Mouse (Mus musculus) cerebellum, adult 8-10 months (tissue): ENCODE measurements at regions not wholly inside any gene's neighbourhood (a gene's known extent, or its start where the extent isn't known, plus 50 kb on each side); places are given as distances from the start of the nearest gene placed in this dataset.
A peak's percentile ranks its signal among the peaks of the same experiment; 100 is the strongest.

Experiments
- DNase-seq: peaks from one replicate; pipeline ENCODE4 v3.0.0; 2022

DNA sequence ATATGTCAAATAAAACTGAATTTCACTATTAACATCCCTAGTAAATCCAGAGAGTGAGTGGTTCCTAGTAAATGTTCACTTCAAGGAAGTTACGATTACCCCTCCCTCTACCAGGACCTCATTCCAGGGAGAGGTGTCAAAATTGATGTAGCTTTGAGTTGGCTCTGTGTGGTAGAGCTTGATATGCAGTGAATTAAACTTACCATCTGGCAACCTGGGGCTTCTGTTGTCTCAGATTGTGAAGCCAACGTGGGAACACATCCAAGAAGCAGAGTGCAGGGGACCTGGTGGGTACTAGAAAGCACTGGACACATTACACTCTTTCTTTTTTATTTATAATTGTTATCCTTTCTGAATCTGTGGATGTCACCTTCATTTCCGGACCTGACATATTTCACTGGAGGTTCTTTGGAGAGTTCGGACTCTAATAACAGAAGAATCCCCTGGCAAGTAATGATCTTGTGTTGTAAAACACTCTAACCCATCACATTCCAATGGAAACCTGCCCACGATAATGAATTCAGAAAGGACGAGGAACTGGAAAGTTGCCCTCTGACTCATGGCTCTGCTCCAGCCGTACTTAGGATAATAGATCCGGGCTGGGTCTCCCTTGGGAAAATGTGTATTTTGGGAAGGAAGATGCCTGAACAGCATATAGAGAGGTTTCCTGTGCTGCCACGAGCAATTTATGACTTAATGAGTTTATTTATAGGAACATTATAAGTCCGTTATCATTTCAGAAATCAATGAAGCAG is 295.8 kb downstream of the Plk2 start:
- DNase-seq, result peak; percentile 9

DNA sequence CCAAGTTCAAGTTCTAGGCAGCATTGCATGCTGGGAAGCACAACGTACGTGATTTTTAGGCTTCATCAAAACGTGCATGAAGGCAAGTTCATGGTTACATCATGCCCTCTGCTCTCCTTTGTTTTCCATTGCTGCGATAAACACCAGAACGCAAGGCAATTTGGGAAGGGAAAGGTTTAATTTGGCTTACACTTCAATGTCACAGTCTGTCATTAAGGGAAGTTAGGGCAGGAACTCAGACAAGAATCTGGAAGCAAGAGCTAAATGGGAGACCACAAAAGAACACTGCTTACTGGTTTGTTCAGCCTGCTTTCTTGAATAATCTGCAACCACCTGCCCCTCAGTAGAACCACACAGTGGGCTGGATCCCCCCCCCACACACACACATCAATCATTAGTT is 297.9 kb downstream of the Plk2 start:
- DNase-seq, result no peak

DNA sequence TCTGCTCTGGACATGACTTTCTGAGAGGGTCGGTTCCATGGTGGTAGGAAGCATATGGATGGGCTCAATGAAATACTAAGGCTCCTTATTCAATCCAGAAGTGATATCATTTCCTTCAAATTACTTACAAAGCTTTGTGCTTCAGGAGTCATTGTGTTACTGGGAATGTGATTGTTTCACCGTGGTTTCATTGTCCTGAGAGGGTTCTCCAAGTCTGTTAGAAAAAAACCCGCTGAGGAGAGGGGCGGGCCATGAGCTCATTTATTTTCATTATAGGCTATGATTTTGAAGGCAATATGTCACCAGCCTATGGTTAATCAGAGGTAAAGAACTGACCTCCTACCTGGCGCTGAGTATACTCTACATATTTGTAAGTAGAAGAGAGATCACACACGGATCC is 300.0 kb downstream of the Plk2 start:
- DNase-seq, result no peak

DNA sequence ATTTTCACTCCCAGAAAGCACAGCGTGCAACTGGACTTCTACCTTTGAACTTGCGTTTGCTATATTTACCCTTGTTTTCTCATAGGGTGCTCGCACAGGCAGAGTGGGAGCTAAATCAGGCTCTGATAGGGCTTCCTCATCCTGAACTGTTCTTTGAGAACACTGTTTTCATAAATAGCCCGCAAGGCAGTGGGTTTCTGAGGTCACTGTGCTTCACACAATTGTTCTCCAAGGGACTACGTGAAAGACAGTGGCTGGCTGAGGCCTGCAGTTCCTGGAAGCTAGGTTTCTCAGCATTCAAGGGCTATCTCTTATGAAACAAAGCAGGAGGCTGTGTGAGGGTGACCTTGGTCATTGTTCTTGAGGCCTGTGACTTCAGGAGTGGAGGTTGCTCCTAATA is 301.7 kb downstream of the Plk2 start:
- no peak for DNase-seq

DNA sequence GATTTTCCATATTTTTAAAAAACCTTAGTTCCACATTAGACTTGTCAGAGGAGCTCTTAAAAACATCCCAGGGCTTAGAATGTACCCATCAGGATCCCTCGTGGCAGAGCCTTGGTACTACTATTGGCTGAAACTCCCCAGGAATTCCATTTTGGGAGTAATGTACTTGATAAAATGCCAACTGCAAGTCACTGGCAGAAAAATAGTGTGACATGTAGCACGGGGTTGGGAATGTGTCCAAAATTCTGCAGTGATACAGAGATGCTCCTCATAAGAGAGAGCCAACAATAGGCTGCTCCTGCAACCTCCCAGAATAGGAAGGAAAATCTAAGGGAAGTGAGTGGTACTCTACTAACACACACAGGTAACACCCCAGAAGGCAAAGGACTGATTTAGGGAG is 309.4 kb downstream of the Plk2 start:
- DNase-seq, result peak; percentile 11

DNA sequence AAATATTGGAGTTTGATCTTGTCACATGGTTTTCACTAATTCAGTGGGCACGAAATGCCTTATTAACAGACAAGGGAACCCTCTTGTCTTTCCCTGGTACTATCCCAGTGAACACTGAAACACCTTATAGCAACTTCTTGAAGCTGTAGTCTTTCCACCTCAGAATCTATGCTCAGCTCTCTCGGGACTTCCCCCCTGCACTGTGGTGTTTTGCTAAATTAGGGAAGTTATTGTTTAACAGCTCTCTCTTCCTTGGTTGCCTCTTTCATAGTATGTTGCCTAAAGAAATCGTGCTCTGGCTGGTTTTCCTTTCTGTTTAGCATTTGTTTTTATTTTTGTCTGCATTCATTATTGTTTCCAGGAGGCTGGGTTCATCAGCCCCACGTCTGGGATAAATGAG is 316.0 kb downstream of the Plk2 start:
- DNase-seq, result no peak

DNA sequence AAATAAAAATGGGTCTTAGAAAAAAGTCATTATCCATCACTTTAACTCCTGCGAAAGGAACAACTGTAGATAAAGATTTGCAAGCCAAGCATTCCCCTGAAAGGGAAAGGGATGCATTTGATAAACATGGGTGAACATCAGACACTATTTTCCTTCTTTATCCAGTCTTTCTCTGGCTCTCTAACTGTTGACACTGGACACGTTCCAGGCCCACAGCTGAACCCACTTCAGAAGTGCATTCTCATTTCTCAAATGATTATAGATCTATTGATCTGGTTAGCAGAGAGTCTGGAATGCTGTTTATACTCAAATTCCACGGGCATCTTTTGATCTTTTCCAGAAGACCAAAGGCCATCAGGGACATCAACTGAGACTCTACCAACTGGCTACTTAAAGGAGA is 317.7 kb downstream of the Plk2 start:
- no peak for DNase-seq

DNA sequence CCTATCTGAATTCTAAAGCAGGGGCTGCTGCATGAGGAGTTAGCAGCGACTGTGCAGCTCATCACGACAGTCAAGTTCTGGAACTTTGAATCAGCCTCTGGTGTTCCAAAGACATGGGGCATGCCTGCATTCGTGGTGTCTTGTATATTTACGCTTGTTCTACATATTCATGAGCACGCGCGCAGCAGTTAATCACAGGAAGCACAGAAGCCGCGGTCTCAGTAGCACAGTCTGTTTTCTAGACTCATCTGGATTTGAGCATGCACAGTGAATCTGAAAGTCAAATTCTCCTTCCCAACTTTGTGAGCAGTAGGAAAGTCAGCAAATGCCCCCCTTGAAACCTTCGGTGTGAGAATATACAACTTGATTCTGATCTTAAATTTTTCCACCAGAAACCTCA is 327.3 kb downstream of the Plk2 start:
- no peak for DNase-seq

DNA sequence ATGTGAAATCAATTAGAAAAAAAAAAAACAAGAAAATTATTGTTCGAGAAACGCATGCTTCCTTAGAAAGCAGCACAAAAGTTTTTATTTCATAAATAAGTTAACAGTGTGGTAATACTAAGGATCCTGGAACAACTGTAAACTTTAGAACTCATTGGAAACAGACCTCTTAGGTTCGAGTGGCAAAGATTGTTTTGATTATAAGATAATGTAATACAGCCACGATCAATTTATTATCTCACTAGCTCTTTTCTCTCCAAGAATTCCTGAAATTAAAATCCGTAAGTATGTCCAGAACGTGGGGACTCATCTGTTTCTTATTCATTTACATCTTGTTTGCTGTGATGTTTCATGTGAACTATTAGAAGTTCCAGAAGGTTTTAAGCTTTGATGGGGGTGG is 327.9 kb downstream of the Plk2 start:
- DNase-seq, result no peak

DNA sequence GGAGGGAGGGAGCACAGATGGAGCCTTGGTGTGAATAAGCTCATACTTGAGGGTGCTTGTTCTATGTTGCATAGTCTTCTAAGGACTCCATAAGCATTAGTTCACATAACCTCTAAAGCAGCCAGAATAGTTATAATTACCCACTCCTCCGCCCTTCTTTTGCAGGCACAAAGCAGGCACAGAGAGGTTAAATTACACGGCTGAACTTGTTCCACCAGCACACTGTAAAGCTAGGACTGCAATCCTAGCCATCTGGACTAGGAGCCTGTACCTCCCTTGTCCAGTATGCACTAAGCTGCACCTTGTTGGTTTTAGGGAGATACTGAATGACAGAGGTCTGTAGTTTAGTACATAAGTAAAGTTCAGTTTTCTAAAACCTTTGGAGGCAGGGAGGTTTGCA is 330.0 kb downstream of the Plk2 start:
- no peak for DNase-seq

DNA sequence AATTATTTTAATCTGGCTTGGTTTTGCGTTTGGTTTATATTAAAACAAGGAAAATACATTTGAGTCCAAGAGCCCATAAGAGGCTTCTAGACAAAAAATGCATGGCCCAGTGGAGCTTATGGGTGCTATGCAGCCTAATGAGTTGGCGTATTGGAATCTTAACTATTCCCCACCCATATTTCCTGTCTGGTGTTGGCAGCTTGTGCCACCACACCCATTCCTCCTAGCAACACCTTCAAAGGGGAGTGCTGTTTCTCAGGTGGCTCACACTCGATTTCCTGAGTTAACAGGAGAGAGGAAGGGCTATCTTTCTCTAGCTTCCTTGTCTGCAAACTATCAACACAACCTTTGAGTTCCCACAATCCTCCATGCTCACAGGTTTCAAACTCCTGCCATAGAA is 331.0 kb downstream of the Plk2 start:
- DNase-seq, result no peak

DNA sequence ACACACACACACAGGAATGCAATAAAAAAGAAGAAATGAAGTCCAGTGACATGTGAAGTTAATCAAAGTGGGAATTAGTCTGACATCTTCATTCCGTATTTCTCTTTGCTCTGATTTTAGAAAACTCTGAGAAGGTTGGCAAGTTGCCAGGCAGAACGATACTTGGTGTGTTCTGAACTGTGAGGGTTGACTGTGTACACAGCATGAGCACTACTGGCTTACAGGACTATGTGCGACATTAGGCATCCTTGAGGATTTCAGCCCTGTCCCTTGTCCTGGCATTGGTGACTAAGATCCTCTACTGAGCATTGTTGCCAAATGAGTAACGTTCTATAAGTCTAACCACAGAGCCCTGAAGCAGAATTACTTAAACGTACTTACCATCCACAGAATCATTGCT is 340.7 kb downstream of the Plk2 start:
- DNase-seq, result no peak

DNA sequence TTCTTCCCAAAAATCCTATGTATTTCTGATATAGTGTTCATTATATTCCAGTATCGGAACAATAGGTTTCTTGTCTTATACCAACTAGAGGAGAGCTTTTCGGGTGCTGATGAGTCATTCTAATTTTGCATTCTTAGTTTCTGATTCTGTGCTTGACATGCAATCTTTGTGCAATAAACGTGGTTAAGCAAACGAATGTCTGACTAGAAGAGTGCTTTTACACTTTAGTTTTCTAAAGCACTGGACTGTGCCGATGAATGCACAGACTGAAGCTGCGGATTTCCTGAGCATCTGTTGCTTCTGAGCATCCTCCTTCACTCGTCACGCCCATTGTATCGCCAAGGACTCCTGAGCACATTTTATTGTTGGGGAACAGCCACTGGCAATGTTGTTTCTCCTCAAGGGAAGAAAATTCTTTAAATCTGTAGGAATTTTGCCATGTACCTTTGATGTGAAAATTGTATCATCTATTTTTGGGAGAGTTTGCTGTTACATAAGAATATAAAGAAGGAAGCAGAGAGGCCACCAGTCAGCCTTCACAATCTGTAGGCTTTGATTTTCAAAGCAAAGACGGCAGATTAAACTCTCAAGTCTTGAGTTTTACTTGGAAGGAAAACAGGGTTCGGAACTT is 346.8 kb downstream of the Plk2 start:
- no peak for DNase-seq

DNA sequence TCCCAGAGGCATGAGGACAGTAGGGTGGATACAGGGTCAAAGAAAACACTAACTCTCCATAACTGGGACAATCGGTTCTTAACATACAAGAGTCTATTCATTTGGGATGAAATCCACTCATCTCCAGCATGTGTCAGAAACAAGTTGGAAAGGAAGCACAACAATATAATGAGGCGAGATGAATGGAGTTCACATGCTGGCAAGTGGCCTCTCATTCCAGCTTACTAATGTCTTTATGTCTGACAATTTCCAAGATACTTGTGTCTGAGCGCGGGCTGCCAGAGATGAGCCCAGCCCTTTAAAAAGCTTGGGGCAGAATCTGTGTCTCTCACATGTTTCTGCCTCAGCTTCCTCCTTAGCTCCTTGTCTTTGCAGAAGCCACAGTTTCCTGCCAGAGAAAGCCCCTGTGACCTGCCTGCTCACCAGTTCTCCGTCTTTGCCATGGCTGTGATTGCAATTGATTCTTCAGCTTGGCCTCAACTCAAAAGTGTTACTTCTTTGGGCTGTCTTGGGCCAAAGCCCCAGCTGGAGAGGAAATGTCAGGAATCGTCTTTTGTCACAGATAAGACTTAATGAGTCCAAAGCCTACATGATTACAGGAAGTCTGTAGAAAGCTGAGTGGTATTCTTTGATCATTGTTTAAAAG is 352.5 kb downstream of the Plk2 start:
- no peak for DNase-seq

DNA sequence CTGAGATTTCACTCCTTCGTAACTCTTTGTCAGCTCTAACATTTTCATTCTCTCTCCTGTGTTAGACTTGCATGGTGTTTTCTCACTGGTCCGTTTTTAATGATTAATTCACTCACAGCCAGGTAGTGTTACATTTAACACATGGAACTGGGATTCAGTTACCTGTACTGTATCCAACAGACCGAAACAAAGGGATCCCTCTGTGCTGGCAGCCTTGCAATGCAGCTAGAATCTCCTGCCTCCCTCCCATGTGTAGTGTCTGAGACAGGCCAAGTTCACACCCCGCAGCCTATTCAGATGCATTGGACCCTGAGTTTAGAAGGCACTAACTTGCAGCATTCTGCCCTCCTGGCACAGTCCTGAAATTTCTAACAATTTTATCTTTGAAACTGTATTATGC is 357.9 kb downstream of the Plk2 start:
- DNase-seq, result no peak

DNA sequence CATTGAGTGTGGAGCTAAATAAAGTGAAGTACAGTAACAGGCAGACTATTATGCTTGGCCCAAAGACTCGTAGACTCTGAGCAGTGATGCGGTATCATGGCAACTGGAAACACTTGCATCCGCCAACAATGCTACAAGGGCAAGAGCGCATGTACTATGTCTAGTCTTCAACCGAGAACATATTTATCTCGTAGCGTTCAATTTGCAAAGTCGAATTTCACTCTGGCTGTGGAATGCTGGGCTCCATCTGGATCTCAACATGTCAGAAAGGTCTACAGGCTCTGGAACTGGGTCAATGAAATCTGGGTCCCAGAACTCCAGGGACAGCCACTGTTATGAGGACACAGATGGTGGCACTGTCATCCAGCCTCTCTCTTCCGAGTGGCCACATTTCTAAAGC is 359.7 kb downstream of the Plk2 start:
- peak; percentile 5 for DNase-seq

DNA sequence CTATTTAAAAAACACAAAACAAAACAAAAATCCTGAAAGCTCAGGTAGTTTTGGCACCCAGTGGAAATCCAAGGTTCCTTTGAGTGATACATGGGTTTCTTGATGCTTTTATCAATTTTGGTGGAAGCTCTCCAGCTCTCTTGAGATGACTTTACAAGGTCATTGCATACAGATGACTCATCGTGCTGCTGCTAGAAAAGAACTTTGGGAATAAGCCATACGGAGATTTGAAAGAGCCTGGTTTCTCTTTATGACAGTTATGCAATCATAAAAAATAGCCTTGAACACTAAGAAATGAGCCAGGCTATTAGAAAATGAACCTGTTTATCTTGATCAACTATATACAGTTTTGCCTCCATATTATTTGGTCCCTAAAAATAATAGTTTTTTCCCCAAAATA is 362.0 kb downstream of the Plk2 start:
- no peak for DNase-seq

DNA sequence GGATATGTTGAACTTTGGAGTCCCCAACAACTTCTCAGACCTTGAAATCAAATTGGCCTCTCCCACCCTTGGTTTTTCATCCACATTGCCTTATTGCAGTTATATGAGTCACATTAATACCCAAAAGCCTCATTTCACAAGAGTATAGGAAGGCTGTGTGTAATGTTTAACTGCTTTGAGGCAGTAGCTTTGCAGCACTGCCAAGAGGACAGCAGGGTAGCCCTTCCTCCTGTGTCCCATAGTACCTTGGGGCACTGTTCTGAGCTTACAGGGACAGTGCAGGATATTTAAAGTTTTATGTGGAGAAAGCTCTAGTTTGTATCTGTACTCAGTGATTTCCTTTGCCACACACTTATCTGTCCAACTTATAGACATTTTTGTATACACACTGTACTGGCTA is 374.4 kb downstream of the Plk2 start:
- DNase-seq, result no peak

DNA sequence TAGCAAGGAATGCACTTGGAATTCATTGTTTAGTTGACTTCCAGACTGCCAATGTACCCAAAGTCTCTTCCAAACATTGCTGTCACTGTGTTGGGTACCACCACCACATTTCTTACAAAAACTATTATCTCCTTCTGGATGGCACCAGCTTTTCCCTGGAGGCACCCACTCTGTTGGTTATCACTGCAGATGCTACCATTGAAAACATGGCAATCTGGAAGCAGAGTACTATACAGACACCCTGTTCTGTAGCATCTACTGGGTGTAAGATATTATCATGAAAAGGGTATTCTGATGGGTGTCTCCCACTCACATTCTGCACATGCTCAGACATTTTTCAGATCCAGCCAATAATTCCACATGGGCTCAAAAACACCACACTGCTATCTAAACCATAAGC is 380.4 kb downstream of the Plk2 start:
- DNase-seq, result no peak

DNA sequence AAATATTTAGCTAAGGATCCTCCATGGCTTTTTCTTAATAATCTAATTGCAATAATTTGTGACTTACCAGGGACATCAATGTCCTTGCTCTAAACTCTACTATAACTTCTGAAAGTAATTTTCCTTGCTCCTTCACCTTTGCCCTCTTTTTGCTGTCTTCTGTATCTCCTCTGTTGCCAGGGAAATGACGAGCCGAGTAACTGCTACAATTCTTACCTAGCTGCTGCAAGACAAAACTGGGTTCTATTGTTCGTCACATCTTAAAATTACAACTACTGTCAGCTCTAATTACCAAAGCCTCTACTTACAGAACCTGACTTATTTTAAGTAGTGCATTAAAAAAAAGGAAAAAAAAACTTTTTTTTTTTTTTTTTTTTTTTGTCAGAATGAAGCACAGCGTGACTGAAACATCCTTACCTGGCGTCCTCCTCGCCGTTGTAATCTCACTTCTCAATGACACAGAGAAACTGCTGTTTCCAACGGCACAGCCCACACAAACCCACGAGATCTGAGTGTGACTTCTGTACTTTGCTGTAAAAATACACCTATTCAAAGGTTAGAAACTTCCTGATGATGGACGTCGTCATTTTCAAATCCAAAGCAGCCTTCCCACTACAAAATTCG is 389.4 kb downstream of the Plk2 start:
- DNase-seq, result no peak

DNA sequence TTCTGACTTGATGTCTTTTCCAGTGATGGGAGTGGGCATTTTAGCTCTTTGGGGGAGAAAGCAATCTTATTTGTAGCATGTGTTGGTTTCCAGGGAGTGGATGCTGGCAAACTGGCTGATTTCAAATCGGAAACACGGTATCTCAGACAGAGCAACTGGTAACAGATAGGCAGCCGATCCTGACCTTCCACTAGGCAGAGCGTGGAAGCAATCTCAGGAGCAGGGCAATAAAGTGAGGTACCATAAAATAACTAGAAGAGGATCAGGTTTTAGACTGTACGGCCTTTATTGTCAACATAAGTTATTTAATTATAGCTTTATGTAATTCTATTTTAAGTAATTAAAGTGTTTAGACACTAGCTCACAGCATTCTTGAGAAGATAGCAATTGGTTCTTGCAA is 390.0 kb downstream of the Plk2 start:
- DNase-seq, result no peak

DNA sequence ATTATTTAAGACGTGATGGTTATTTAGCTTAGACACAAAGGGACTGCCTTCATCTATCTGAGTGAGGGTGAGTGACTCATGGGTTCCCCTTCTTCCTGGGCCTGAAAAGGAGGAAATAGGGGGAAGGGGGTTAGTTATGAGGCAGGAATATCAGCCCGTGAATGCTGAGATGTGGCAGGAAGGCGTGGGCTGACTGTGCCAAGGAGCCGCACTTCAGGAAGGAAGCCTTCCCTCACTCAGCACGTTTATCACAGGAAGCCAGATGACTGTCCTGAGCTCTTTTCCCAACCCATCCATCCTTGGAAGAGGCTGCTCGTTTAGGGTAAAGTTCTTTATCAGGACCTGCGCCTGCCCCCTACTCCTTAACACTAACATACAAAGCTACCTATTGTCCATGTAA is 403.5 kb downstream of the Plk2 start:
- DNase-seq, result no peak

DNA sequence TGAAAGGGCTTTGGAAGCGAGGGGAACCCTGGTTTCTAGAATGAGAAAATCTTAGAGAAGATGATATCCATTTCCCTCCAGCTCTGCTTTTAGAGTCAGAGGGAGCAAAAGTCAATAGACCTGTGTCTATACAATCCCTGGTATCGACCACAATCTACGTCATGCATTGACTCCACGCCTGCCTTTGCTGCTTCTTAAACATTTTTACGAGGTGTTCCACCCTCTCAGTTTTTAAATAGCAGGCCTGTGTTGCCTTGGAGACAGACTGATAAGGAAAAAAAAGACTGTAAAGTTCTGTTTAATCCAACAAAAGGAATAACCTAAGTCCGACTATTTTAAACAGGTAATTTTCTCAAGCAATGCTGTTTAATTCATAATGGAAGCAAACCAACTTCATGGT is 408.0 kb downstream of the Plk2 start:
- DNase-seq, result no peak

DNA sequence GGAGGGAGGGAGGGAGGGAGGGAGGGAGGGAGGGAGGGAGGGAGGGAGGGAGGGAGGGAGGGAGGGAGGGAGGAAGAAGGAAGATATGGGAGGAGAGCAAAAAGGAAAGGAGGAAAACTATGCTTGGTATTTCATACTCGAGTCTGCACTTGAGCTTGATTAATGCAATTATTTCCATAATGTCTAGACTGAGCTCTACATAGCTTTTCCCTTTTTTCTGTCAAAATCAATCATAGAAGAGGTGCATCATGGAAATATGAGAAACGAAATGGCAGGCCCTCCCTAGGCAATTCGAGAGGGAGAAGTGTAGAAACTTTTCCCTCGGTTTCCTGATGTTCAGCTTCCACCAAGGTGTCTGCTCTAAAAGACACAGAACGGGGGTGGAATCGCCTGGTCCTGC is 417.6 kb downstream of the Plk2 start:
- no peak for DNase-seq
